Mouse (Mus musculus) mouse trophoblast stem cell (cell line): ENCODE measurements around the gene C1rb.
"Not testable (repeated sequence)": the region's sequence is repeated elsewhere in the genome, so short reads cannot be mapped to it uniquely, and the experiment has no call there.

Experiments
- in situ Hi-C, 2 experiments: fragments of 300-500 bp; cut with MseI, MboI; formaldehyde crosslinking; loops; 2 replicates in 1 of 2; 3 replicates in 1 of 2; pipeline ENCODE4 v1.15.1; 2025

C1rb gene

DNA sequence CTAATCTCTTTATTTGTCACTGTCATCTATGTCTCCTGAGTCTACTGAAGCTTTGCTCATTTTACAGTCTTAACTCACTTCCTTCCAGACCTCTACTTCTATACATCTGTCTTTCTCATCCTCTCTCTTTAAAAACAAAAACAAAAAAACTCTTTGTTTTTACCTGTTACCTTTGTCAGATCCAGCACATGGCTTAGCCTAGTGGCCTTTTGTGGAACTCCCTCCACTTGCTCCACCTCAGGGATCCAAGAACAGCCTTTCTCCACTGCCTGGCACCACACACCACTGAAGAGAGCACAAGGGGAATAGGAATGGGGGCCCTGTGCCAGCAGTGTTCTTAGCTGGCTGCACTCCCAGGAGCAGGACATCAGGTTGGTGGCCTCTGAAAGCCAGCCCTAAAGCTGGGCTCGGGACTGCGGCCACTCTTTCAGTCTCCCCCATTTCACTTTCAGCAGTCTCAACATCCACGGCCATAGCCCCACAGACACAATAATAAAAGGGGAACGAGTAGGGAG lies 22.1 kb downstream of the C1rb start:
- in situ Hi-C loops = no loop called here

DNA sequence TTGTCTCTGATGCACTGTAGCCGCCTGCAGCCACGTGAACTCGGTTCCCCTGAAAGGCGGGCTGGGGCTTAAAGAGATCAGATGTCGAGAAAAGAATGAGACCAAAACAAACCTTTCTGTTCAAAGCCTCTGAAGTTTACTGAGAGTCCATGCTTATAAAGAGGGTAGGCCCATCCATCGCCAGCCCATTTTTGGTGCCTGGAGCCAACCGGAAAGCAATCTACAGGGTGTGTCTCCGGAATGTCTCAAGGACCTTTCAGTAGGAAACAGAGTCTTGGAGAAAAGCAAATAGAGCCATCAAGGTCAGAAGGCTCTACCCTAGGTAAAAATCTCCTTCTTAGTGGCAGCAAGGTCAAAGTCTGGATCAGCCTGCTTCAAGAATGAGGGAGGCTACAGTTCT lies 23.0 kb downstream of the C1rb start:
- in situ Hi-C loops = no loop called here

DNA sequence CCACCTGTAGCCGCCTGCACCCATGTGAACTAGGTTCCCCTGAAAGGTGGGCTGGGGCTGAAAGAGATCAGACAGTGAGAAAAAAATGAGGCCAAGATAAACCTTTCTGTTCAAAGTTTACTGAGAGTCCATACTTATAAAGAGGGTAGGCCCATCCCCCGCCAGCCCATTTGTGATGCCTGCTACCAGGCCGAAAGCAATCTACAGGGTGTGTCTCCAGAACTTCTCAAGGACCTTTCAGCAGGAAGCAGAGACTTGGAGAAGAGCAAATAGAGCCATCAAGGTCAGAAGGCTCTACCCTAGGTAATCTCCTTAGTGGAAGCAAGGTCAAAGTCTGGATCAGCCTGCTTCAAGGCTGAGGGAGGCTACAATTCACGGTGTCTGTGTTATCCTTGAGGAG lies 31.9 kb downstream of the C1rb start:
- in situ Hi-C loops = no loop called here

DNA sequence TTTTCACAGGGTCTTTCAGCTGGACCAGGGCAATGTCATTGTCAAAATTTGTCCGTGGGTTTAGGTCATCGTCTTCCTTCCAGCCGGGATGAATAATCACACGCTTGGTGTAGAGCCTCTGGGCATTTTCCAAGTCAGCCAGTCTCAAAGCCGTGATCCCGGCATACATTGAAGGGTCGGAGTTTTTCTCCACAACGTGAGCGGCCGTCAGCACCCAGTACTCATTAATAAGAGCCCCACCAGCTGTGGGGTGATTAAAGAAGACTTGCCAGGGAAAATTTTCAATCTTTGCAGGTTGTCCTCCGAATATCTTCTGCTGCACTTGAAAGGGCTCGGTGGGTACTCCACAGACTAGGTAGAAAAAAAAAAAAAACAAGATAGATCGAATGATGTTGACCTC lies 55.5 kb downstream of the C1rb start:
- in situ Hi-C loops = no loop called here

DNA sequence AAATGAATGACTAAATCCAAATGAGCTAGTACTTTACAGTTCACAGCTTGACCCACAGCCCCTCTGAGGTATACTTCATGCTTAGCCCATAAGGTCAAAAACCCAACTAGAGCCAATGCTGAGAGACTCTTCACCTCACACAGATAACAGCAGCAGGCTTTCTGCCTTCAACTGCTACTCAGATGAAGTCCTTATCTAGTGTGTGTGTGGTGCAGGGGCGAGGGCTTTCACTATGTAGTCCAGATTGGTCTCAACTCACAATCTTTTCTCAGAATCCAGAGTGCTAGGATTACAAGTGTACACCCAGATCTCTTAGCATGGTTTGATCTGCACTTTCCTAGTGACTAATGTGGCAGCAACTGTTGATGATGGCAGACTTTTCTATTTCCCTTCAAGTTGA lies 56.1 kb downstream of the C1rb start:
- in situ Hi-C loops = not testable (repeated sequence)

DNA sequence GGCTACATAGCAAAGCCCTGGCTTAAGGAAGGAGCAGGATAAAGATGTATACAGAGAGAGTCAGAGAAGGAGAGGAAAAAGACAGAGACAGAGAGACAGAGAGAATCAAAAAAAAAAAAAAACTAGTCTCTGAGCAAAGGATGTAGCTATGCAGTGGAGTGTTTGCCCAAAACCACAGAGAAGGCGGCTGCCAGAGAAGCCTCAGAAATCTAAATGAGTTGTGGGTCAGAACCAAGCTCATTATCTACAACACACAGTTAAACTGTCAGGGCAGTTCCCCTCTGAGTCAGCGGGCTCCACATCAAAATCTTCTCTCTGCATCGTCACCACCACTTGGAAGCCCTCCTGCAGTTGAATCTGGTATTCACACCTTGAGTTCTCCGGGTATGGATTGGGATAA lies 60.7 kb downstream of the C1rb start:
- in situ Hi-C loops = no loop called here
